Mouse (Mus musculus) limb, embryonic 13.5 days (tissue): ENCODE data around the gene Ovol2. TPM values are rescaled to one million over a fixed set of nuclear protein-coding genes. Genes with fewer than 3 reads are reported as not detected.

Source experiments
- ATAC-seq: fragments of 200-750 bp; cut with Nextera tagmentation; 2 replicates; pipeline ENCODE4 v1.8.0; 2017; ENCODE audit warnings: low read depth, moderate number of reproducible peaks, moderate TSS enrichment; ENCODE audit not compliant: low FRiP score
- H3K27ac ChIP-seq: fragments of 300-500 bp; sonication (generic); 2 replicates; pipeline ENCODE4 v1.5.1; 2015; ENCODE audit warnings: inconsistent platforms, mild to moderate bottlenecking, moderate library complexity
- H3K27me3 ChIP-seq: fragments of 300-500 bp; sonication (generic); 2 replicates; pipeline ENCODE4 v1.6.1; 2015; ENCODE audit warnings: mild to moderate bottlenecking, inconsistent platforms
- H3K36me3 ChIP-seq: fragments of 300-500 bp; sonication (generic); 2 replicates; pipeline ENCODE4 v1.6.1; 2015; ENCODE audit warnings: inconsistent platforms, mild to moderate bottlenecking, moderate library complexity
- H3K4me1 ChIP-seq: fragments of 300-500 bp; sonication (generic); 2 replicates; pipeline ENCODE4 v1.6.1; 2015; ENCODE audit warnings: inconsistent platforms
- H3K4me2 ChIP-seq: fragments of 300-500 bp; sonication (generic); replicated peaks from 2 replicates; pipeline ENCODE4 v1.6.1; 2015; ENCODE audit warnings: inconsistent platforms, mild to moderate bottlenecking, moderate library complexity
- H3K4me3 ChIP-seq: fragments of 300-500 bp; sonication (generic); 2 replicates; pipeline ENCODE4 v1.5.1; 2015; ENCODE audit warnings: moderate library complexity, mild to moderate bottlenecking, inconsistent platforms
- H3K9ac ChIP-seq: fragments of 300-500 bp; sonication (generic); 2 replicates; pipeline ENCODE4 v1.6.1; 2015; ENCODE audit warnings: mild to moderate bottlenecking, inconsistent platforms
- H3K9me3 ChIP-seq: fragments of 300-500 bp; sonication (generic); 2 replicates; pipeline ENCODE4 v1.6.1; 2016; ENCODE audit warnings: inconsistent platforms
- WGBS: fragments of 180-500 bp; shearing (Covaris S2); methylation state at CpG from one replicate; pipeline ENCODE4 v1.1.7; 2015; 5-methylcytosine and 5-hydroxymethylcytosine counted together
- polyA plus RNA-seq: library from polyadenylated mRNA; unstranded; fragments of >200 nt; fragmentation: Nextera tagmentation; extraction: Ambion mirVana; gene quantifications from 2 replicates; pipeline ENCODE4 v1.2.1, GENCODE M21; 2015

The Ovol2 gene
- polyA plus RNA-seq, 1 experiment from 2014 or later, result 1.3 TPM

- Histone ChIP-seq H3K4me2 (no peak overlapping the region), H3K36me3 (peaks cover 68% of the 10 kb centered on the region), H3K9ac (no peak overlapping the region), H3K9me3 (no peaks in the 10 kb centered on the region), H3K27me3 (no peaks in the 10 kb centered on the region), H3K27ac (no peak overlapping the region), H3K4me3 (no peak overlapping the region), H3K4me1 (peaks cover 36% of the 10 kb centered on the region)
- WGBS, result 89% methylated on average over 2 of the region's 2 CpGs
- ATAC-seq, result no peak
Observed at GRCm38 (mm10) chr2:144262837-144263236, 69.1 kb downstream of the Ovol2 start.

Other genes with a start within 250 kb of the Ovol2 start
- gene Mgme1, start 61.5 kb downstream of the Ovol2 start, polyA plus RNA-seq, result 19.7 and 22.6 TPM in 2 replicates
- gene Snx5, start 61.2 kb downstream of the Ovol2 start, polyA plus RNA-seq, result 130 and 133 TPM in 2 replicates
- 47.3 and 48.8 TPM in 2 replicates for gene Kat14, start 36.8 kb upstream of the Ovol2 start, polyA plus RNA-seq
- gene Pet117, start 36.9 kb upstream of the Ovol2 start, polyA plus RNA-seq, result 5.7 TPM in 1 of 2 replicates, not detected in the other
- 0.82 and 2.2 TPM in 2 replicates for gene Dzank1, start 195.3 kb upstream of the Ovol2 start, polyA plus RNA-seq
- gene Polr3f, start 195.6 kb upstream of the Ovol2 start, polyA plus RNA-seq, result 32.5 and 33.1 TPM in 2 replicates
- 68.0 and 68.8 TPM in 2 replicates for gene Rbbp9, start 218.7 kb upstream of the Ovol2 start, polyA plus RNA-seq
- 91.4 and 91.7 TPM in 2 replicates for gene Sec23b, start 224.1 kb upstream of the Ovol2 start, polyA plus RNA-seq